Mouse (Mus musculus): ENCODE measurements around the gene Lhfpl5. TPM values are rescaled to one million over a fixed set of nuclear protein-coding genes. Genes with fewer than 3 reads are reported as not detected.
A peak's percentile ranks its signal among the peaks of the same experiment; 100 is the strongest.

Gene Lhfpl5
- polyA plus RNA-seq (2012; ENCODE audit: insufficient read depth, insufficient read length, missing spikeins), result not detected in 2 replicates

DNA sequence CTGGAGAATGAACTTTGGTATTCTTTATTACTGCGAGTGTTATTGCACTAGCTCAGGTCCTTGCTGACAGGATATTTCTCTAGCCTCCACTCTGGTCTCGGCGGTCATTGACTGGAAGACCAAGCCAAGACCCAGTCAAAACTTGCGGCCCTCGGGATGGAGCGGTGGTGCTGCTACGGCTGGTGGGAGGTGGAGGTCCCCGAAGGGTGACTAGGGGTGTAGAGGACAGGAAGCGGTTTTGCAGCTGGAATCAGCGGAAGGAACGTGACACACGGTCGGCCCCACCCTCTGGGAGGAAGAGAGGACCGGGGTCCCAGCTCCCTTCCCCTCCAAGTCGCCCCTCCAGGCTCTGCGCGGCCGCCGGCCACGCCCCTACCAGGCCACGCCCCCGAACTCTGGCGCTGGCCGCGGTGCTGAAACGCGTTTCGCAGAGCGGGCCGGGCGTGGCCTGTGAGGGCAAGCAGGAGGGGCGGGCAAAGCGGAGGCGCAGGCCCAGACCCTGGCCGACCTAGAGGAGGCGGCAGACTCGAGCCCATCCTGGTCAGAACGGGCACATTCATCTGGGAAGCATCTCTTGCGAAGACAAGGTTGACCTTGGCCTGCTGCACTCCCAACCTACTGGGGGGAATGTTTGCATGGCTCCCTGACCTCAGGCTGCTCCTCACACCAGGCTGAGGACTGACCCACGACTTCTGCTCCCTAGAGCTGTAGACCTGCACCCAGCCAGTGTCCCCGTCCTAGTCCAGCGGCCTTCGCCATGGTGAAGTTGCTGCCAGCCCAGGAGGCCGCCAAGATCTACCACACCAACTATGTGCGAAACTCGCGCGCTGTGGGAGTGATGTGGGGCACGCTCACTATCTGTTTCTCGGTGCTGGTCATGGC, at the start of gene Lhfpl5:
TSS of gene Lhfpl5 (plus strand) at position 398 of the 882 bp plus-strand sequence.
- Histone ChIP-seq H3K4me1 (ENCODE audit: control insufficient read depth, insufficient read depth, low read length) (no peaks in the 10 kb centered on the region), H3K27ac (ENCODE audit: insufficient read depth, low read depth, low read length) (no peak within 1 kb of the TSS), H3K4me3 (ENCODE audit: insufficient read depth, low read length) (no peak within 1 kb of the TSS)
- TF ChIP-seq CTCF (IDR thresholded peaks at IDR 0.05; ENCODE audit: low read depth, low read length) (no peak), POLR2A (IDR thresholded peaks at IDR 0.05; ENCODE audit: borderline replicate concordance, low read depth, low read length) (no peak)

- H3K27ac ChIP-seq (ENCODE audit: insufficient read depth, low read depth, low read length), result no peak overlapping the region
- peaks cover 19% of the 10 kb centered on the region for H3K4me1 ChIP-seq (ENCODE audit: control insufficient read depth, insufficient read depth, low read length)
- TF ChIP-seq CTCF (IDR thresholded peaks at IDR 0.05; ENCODE audit: low read depth, low read length) (no peak), POLR2A (IDR thresholded peaks at IDR 0.05; ENCODE audit: borderline replicate concordance, low read depth, low read length) (no peak)
- no peak overlapping the region for H3K4me3 ChIP-seq (ENCODE audit: insufficient read depth, low read length)
Measured at GRCm38 (mm10) chr17:28527184-28528042, 48.0 kb upstream of the Lhfpl5 start.

DNA sequence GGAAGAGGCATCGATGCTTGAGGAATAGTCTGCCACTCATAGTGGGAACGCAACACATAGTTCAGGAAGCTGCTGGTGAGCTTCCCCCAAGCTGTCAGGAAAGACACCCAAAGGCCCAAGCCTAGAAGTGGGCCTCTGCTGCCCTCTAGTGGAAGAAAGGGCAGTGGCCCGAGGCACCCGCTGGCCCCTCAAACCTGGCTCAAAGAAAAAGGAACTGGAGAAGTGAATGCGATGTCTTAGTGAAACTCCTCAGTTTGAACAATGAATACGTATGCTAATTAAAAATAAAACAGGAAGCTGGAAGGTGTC, 47.4 kb upstream of the Lhfpl5 start:
- no peak overlapping the region for H3K27ac ChIP-seq (ENCODE audit: insufficient read depth, low read depth, low read length)
- no peak overlapping the region for H3K4me3 ChIP-seq (ENCODE audit: insufficient read depth, low read length)
- TF ChIP-seq CTCF (IDR thresholded peaks at IDR 0.05; ENCODE audit: low read depth, low read length) (peak; percentile 83), POLR2A (IDR thresholded peaks at IDR 0.05; ENCODE audit: borderline replicate concordance, low read depth, low read length) (no peak)
- H3K4me1 ChIP-seq (ENCODE audit: control insufficient read depth, insufficient read depth, low read length), result peaks cover 17% of the 10 kb centered on the region

DNA sequence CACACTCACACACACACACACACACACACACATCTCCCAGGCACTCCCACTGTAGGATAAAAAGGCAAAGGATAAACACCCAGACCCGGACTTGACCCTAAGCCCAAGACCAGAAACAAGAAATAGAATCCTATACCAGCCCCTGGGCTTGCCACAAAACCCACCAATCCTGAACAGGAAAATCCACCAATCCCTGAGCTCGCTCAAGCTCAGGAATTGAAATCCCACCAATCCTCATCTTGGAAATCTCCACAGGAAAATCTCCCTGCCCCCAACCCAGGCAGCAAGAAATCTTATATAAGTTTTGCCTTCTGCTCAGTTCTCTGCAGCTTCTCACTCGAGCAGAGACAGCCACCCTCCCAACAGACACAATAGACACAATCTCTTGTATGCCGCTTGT, 46.3 kb upstream of the Lhfpl5 start:
- Histone ChIP-seq H3K4me1 (ENCODE audit: control insufficient read depth, insufficient read depth, low read length) (peaks cover 17% of the 10 kb centered on the region), H3K4me3 (ENCODE audit: insufficient read depth, low read length) (no peak overlapping the region), H3K27ac (ENCODE audit: insufficient read depth, low read depth, low read length) (no peak overlapping the region)
- TF ChIP-seq CTCF (IDR thresholded peaks at IDR 0.05; ENCODE audit: low read depth, low read length), result no peak
- no peak for TF ChIP-seq POLR2A (IDR thresholded peaks at IDR 0.05; ENCODE audit: borderline replicate concordance, low read depth, low read length)

- TF ChIP-seq POLR2A (IDR thresholded peaks at IDR 0.05; ENCODE audit: borderline replicate concordance, low read depth, low read length), result no peak
- no peak for TF ChIP-seq CTCF (IDR thresholded peaks at IDR 0.05; ENCODE audit: low read depth, low read length)
- no peak within 1 kb of the TSS for H3K4me3 ChIP-seq (ENCODE audit: insufficient read depth, low read length)
- H3K4me1 ChIP-seq (ENCODE audit: control insufficient read depth, insufficient read depth, low read length), result peaks cover 13% of the 10 kb centered on the region
- H3K27ac ChIP-seq (ENCODE audit: insufficient read depth, low read depth, low read length), result no peak within 1 kb of the TSS
Measured at GRCm38 (mm10) chr17:28530506-28530905, 44.9 kb upstream of the Lhfpl5 start, which contains the start of gene Armc12. Armc12 (plus strand) TSS chr17:28530806.

DNA sequence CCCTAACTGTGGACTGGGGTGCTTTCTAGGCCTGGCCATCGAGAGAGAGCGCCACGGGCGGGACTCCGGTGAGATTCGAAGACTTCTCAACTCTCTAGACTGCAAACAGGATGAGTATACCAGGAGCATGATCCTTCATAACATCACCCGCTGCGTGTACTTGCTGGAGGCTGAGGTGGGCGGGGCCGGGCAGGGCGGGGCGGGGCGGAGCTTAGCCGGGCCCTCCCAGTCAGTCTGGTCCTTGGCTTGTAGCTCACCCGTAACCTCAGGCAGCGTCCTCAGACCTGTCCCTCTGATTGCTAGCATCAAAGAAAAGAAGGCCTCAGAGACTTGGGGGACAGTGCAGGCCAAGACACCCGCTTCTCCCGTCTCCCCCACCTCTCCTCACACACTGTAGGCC, 43.5 kb upstream of the Lhfpl5 start:
- Histone ChIP-seq H3K4me1 (ENCODE audit: control insufficient read depth, insufficient read depth, low read length) (peaks cover 11% of the 10 kb centered on the region), H3K27ac (ENCODE audit: insufficient read depth, low read depth, low read length) (no peak overlapping the region), H3K4me3 (ENCODE audit: insufficient read depth, low read length) (no peak overlapping the region)
- no peak for TF ChIP-seq POLR2A (IDR thresholded peaks at IDR 0.05; ENCODE audit: borderline replicate concordance, low read depth, low read length)
- no peak for TF ChIP-seq CTCF (IDR thresholded peaks at IDR 0.05; ENCODE audit: low read depth, low read length)

DNA sequence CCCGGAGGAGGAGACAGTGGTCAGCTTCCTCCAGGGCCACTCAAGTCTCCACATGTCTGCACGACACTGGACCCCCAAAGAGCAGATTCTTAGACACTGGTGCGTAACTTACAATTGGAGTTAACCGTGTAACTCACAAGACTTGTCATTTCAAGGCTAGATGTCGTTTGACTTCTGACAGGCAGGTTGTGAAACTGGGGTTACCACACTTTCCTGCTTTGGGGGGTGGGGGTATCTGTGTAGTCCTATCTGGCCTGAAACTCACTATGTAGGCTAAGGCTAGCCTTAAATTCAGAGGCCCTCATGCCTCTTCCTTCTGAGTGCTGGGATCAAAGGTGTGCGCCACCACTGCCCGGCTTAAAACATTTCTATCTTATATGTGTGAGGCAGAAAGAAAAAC, 42.9 kb upstream of the Lhfpl5 start:
- peaks cover 5% of the 10 kb centered on the region for H3K4me1 ChIP-seq (ENCODE audit: control insufficient read depth, insufficient read depth, low read length)
- TF ChIP-seq CTCF (IDR thresholded peaks at IDR 0.05; ENCODE audit: low read depth, low read length) (no peak), POLR2A (IDR thresholded peaks at IDR 0.05; ENCODE audit: borderline replicate concordance, low read depth, low read length) (no peak)
- H3K27ac ChIP-seq (ENCODE audit: insufficient read depth, low read depth, low read length), result no peak overlapping the region
- H3K4me3 ChIP-seq (ENCODE audit: insufficient read depth, low read length), result no peak overlapping the region

DNA sequence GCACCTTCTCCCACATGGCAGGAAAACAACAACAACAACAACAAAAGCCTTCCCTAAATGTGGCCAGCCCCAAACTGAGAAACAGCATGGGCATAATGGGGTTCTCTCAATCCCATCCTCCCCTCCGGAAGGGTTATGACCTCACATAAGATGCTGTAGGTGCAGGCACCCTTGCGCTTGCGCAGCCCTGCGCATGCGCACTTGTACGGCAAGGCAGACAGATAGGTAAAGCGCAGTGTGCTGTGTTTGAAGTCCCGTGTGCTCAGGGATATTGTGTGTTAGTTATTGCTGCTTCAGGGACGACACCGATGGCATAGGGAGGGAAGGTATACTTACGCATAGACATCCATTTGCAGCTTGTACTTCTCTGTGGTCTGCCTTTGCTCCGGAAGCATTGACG, 42.1 kb upstream of the Lhfpl5 start:
- no peak overlapping the region for H3K4me3 ChIP-seq (ENCODE audit: insufficient read depth, low read length)
- H3K4me1 ChIP-seq (ENCODE audit: control insufficient read depth, insufficient read depth, low read length), result 0 out of 2 replicates have a peak, but pooled peaks cover under 1% of the 10 kb centered on the region
- TF ChIP-seq CTCF (IDR thresholded peaks at IDR 0.05; ENCODE audit: low read depth, low read length) (no peak), POLR2A (IDR thresholded peaks at IDR 0.05; ENCODE audit: borderline replicate concordance, low read depth, low read length) (no peak)
- no peak overlapping the region for H3K27ac ChIP-seq (ENCODE audit: insufficient read depth, low read depth, low read length)

GRCm38 (mm10) chr17:28537881-28538280, 37.6 kb upstream of the Lhfpl5 start:
- TF ChIP-seq CTCF (IDR thresholded peaks at IDR 0.05; ENCODE audit: low read depth, low read length) (no peak), POLR2A (IDR thresholded peaks at IDR 0.05; ENCODE audit: borderline replicate concordance, low read depth, low read length) (no peak)
- no peak overlapping the region for H3K4me3 ChIP-seq (ENCODE audit: insufficient read depth, low read length)
- no peaks in the 10 kb centered on the region for H3K4me1 ChIP-seq (ENCODE audit: control insufficient read depth, insufficient read depth, low read length)
- no peak overlapping the region for H3K27ac ChIP-seq (ENCODE audit: insufficient read depth, low read depth, low read length)

DNA sequence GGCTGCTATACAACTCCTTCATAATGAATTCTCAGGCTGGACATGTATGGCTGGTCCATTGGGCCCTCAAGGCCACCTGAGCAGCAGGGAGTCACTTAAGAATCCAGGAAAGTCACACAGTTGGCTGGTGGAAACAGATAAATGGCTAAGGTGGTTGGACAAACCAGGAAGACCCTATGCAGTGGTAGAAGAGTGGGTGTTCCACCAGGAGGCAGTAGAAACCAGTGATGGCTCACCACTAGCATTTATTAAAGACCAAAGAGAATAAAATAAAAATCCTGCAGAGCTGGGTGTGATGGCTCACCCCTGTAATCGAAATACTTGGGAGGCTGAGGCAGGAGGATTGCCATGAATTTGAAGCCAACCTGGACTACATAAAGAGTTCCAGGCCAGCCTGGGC, 28.5 kb upstream of the Lhfpl5 start:
- H3K27ac ChIP-seq (ENCODE audit: insufficient read depth, low read depth, low read length), result no peak overlapping the region
- TF ChIP-seq POLR2A (IDR thresholded peaks at IDR 0.05; ENCODE audit: borderline replicate concordance, low read depth, low read length) (no peak), CTCF (IDR thresholded peaks at IDR 0.05; ENCODE audit: low read depth, low read length) (no peak)
- no peak overlapping the region for H3K4me3 ChIP-seq (ENCODE audit: insufficient read depth, low read length)
- H3K4me1 ChIP-seq (ENCODE audit: control insufficient read depth, insufficient read depth, low read length), result no peaks in the 10 kb centered on the region

All from bone marrow macrophage, adult 2 months (primary cell).